Mouse (Mus musculus): Measurements from ENCODE around the gene Ss18l1.

DNA sequence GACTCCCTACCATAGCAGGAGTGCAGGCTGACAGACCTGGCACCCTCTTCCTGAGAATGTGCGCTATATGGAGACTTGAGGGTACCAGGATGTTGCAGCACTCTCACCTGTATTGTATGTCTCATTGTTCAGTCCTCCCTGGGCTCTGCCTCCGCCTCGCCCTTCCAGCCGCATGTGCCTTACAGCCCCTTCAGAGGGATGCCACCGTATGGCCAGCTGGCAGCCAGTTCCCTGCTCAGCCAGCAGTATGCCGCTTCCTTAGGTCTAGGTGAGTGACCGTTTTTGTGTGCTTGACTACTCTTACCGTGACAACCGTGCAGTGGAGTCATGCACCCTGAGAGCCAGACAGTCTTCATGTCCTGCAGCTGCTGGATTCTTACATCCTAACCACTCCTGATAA is 14.5 kb upstream of the Ss18l1 start:
- TF ChIP-seq CTCF (IDR thresholded peaks at IDR 0.05; ENCODE audit: low read depth, low read length) = no peak
- TF ChIP-seq GATA1 (IDR thresholded peaks at IDR 0.05; ENCODE audit: borderline replicate concordance, low read length) = no peak
- TF ChIP-seq POLR2AphosphoS5 (IDR thresholded peaks at IDR 0.05; ENCODE audit: insufficient replicate concordance, low read depth, low read length) = no peak
- TF ChIP-seq GATA2 (IDR thresholded peaks at IDR 0.05; ENCODE audit: borderline replicate concordance, low read depth, low read length) = no peak
